Mouse (Mus musculus) gonadal fat pad, adult 2 months (tissue): ENCODE measurements at regions not wholly inside any gene's neighbourhood (a gene's known extent, or its start where the extent isn't known, plus 50 kb on each side); places are given as distances from the start of the nearest gene placed in this dataset.

Source experiments
- DNase-seq: peaks from one replicate; pipeline ENCODE4 v3.0.0-alpha.2; 2012; ENCODE audit warnings: low read depth

GRCm38 (mm10) chr10:39219366-39219765 is 55.8 kb upstream of the Ccn6 start:
- no peak for DNase-seq

DNA sequence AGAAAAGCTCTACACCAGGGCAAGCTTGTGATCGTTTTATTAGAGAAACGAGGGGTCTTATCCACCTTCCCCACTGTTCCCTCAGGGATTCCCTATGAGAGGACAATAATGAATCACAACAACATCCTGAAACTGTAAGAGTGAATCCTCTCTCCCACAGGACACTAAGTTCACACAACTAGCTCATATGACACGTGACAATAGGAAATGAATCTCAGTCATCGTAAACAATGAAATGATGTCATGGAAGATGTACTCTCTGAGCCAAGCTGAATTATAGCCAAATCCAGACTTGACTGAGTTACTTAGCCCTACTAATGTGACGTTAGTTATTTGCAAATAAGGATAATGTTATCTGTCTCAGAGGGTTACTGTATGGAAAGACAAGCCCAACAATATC is 54.6 kb upstream of the Ccn6 start:
- DNase-seq, result no peak

DNA sequence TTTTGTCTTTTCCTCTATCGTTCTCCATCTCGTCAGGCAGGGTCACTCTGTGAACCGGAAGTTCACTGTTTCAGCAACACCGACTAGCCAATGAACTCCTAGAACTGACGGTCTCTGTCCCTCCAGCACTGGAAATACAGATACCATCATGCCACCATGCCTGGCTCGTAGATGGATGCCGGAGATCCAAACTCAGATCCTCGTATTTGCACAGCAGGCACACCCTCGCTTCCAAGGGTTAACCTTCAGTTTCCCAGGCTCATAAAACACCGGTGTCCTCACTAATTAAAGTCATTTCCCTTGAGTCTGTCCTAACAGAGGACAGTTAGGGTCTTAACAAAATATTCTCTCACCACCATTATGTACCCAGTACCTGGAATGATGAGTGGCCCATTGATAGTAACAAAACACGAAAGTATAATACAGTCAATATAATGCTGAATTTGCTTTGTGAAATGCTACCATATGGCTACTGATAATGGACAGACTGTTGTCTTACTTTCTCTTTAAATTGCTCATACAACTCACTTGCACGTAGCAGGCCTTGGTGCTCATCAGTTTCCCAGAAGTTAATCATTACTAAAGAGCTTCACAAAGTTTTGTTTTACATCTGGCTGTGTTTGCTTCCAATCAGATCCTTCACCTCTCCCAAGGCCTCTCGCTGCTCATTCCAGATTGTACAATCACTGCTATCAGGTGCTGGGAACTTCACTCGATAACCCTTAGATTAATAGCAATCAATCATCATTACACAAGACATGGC is 52.7 kb upstream of the Ccn6 start:
- DNase-seq, result no peak

GRCm38 (mm10) chr10:39214563-39214962 is 51.0 kb upstream of the Ccn6 start:
- no peak for DNase-seq
